Mouse (Mus musculus): ENCODE measurements around the gene Grap2. TPM values are rescaled to one million over a fixed set of nuclear protein-coding genes. Genes with fewer than 3 reads are reported as not detected.

The Grap2 gene
- polyA plus RNA-seq, 1 experiment from 2014 or later, result 13.3 TPM

GRCm38 (mm10) chr15:80536051-80536450, 36.3 kb upstream of the Grap2 start:
- no peak overlapping the region for H3K27ac ChIP-seq (ENCODE audit: low read depth)
- ATAC-seq, result no peak
- whole genome bisulfite sequencing (ENCODE audit: insufficient replicate concordance), result 78% methylated on average over 2 of the region's 2 CpGs

GRCm38 (mm10) chr15:80538075-80538474, 34.3 kb upstream of the Grap2 start:
- H3K27me3 ChIP-seq (ENCODE audit: insufficient read depth, low read length), result no peaks in the 10 kb centered on the region
- no peak overlapping the region for H3K9ac ChIP-seq (replicated peaks)
- no peak overlapping the region for H3K4me3 ChIP-seq (ENCODE audit: low read depth, low read length)
- DNase-seq, result no peak
- H3K4me1 ChIP-seq (ENCODE audit: insufficient read depth), result no peaks in the 10 kb centered on the region
- WGBS (ENCODE audit: insufficient replicate concordance), result 55% methylated on average over 2 of the region's 2 CpGs
- TF ChIP-seq EP300 (IDR thresholded peaks at IDR 0.05; ENCODE audit: low read depth), result no peak
- no peak for TF ChIP-seq CTCF (IDR thresholded peaks at IDR 0.05; ENCODE audit: low read depth)
- no peaks in the 10 kb centered on the region for H3K9me3 ChIP-seq (ENCODE audit: low read length)
- no peak overlapping the region for H3K27ac ChIP-seq (ENCODE audit: low read depth)
- no peak for ATAC-seq
- H3K4me2 ChIP-seq (ENCODE audit: low read depth, low read length), result no peak overlapping the region
- no peaks in the 10 kb centered on the region for H3K36me3 ChIP-seq (replicated peaks; ENCODE audit: insufficient read depth, low read length)

More at GRCm38 (mm10) chr15:80536051-80536450, 36.3 kb upstream of the Grap2 start:
- H3K9ac ChIP-seq (replicated peaks), result no peak overlapping the region
- H3K9me3 ChIP-seq (ENCODE audit: low read length), result no peaks in the 10 kb centered on the region
- no peaks in the 10 kb centered on the region for H3K36me3 ChIP-seq (replicated peaks; ENCODE audit: insufficient read depth, low read length)
- H3K4me2 ChIP-seq (ENCODE audit: low read depth, low read length), result no peak overlapping the region
- TF ChIP-seq EP300 (IDR thresholded peaks at IDR 0.05; ENCODE audit: low read depth), result no peak
- TF ChIP-seq CTCF (IDR thresholded peaks at IDR 0.05; ENCODE audit: low read depth), result no peak
- H3K4me1 ChIP-seq (ENCODE audit: insufficient read depth), result peaks cover 15% of the 10 kb centered on the region
- no peak for DNase-seq
- H3K27me3 ChIP-seq (ENCODE audit: insufficient read depth, low read length), result no peaks in the 10 kb centered on the region
- H3K4me3 ChIP-seq (ENCODE audit: low read depth, low read length), result no peak overlapping the region

GRCm38 (mm10) chr15:80538671-80539340, 33.6 kb upstream of the Grap2 start:
- H3K36me3 ChIP-seq (replicated peaks; ENCODE audit: insufficient read depth, low read length), result no peaks in the 10 kb centered on the region
- H3K27ac ChIP-seq (ENCODE audit: low read depth), result no peak overlapping the region
- no peak overlapping the region for H3K4me3 ChIP-seq (ENCODE audit: low read depth, low read length)
- 71% methylated on average over 7 of the region's 7 CpGs for WGBS (ENCODE audit: insufficient replicate concordance)
- DNase-seq (no peak), ATAC-seq (no peak)
- no peak overlapping the region for H3K9ac ChIP-seq (replicated peaks)
- H3K4me2 ChIP-seq (ENCODE audit: low read depth, low read length), result no peak overlapping the region
- H3K27me3 ChIP-seq (ENCODE audit: insufficient read depth, low read length), result no peaks in the 10 kb centered on the region
- H3K4me1 ChIP-seq (ENCODE audit: insufficient read depth), result no peaks in the 10 kb centered on the region
- TF ChIP-seq EP300 (IDR thresholded peaks at IDR 0.05; ENCODE audit: low read depth), result no peak
- TF ChIP-seq CTCF (IDR thresholded peaks at IDR 0.05; ENCODE audit: low read depth), result no peak
- no peaks in the 10 kb centered on the region for H3K9me3 ChIP-seq (ENCODE audit: low read length)

DNA sequence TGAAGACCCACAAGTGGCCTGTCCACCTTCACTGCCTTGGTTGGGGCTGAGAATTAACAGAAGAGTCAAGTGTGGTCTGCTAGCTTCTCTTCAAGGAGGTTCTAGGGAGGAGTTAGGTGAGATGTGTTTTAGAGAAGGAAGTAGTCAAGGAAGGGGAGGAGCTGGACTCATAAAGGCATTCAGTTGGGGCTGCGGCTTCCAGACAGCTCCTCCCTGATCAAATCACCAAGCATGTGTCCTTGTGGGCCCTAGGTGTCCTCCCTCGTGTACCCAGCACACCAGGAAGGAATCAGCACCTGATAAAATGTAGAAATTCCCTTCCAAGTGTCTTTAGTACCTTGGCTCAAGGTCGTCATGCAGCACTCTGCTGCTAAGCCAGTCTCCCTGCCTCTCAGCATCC, 28.3 kb upstream of the Grap2 start:
- no peak overlapping the region for H3K4me3 ChIP-seq (ENCODE audit: low read depth, low read length)
- DNase-seq (no peak), ATAC-seq (no peak)
- no peak overlapping the region for H3K27ac ChIP-seq (ENCODE audit: low read depth)
- H3K9ac ChIP-seq (replicated peaks), result no peak overlapping the region
- H3K9me3 ChIP-seq (ENCODE audit: low read length), result no peaks in the 10 kb centered on the region
- no peaks in the 10 kb centered on the region for H3K27me3 ChIP-seq (ENCODE audit: insufficient read depth, low read length)
- WGBS (ENCODE audit: insufficient replicate concordance), result 34% methylated on average over 3 of the region's 3 CpGs
- no peak for TF ChIP-seq CTCF (IDR thresholded peaks at IDR 0.05; ENCODE audit: low read depth)
- TF ChIP-seq EP300 (IDR thresholded peaks at IDR 0.05; ENCODE audit: low read depth), result no peak
- no peaks in the 10 kb centered on the region; the same call in 1 of the 2 replicates for H3K4me1 ChIP-seq (ENCODE audit: insufficient read depth)
- no peaks in the 10 kb centered on the region for H3K36me3 ChIP-seq (replicated peaks; ENCODE audit: insufficient read depth, low read length)
- H3K4me2 ChIP-seq (ENCODE audit: low read depth, low read length), result no peak overlapping the region

DNA sequence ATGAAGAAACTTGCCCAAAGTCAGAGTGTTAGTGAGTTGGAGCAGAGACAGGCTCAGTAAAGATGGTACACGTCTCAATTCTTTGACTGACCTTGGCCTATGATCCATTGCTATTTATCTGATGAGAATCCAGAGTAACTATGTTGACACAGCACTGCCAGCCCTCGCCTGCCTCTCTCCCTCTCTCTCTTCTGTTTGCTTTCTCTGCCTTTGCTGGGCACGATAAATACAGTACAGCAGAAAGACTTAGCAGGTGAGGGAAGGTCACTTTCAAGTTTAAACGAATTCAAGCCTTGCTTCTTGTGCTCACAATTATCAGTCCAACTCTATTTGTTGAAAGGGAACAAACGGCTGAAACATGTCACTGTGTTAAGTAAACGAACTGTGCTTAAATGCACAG, 27.0 kb upstream of the Grap2 start:
- DNase-seq, result no peak
- H3K27me3 ChIP-seq (ENCODE audit: insufficient read depth, low read length), result no peaks in the 10 kb centered on the region
- H3K4me2 ChIP-seq (ENCODE audit: low read depth, low read length), result no peak overlapping the region
- ATAC-seq, result no peak
- H3K4me1 ChIP-seq (ENCODE audit: insufficient read depth), result no peaks in the 10 kb centered on the region; the same call in 1 of the 2 replicates
- H3K9ac ChIP-seq (replicated peaks), result no peak overlapping the region
- no peaks in the 10 kb centered on the region for H3K9me3 ChIP-seq (ENCODE audit: low read length)
- 52% methylated on average over 6 of the region's 6 CpGs for WGBS (ENCODE audit: insufficient replicate concordance)
- H3K27ac ChIP-seq (ENCODE audit: low read depth), result no peak overlapping the region
- TF ChIP-seq EP300 (IDR thresholded peaks at IDR 0.05; ENCODE audit: low read depth) (no peak), CTCF (IDR thresholded peaks at IDR 0.05; ENCODE audit: low read depth) (no peak)
- H3K4me3 ChIP-seq (ENCODE audit: low read depth, low read length), result no peak overlapping the region
- H3K36me3 ChIP-seq (replicated peaks; ENCODE audit: insufficient read depth, low read length), result no peaks in the 10 kb centered on the region

GRCm38 (mm10) chr15:80554860-80555822, 17.3 kb upstream of the Grap2 start:
- Histone ChIP-seq H3K9me3 (ENCODE audit: low read length) (no peaks in the 10 kb centered on the region), H3K36me3 (replicated peaks; ENCODE audit: insufficient read depth, low read length) (no peaks in the 10 kb centered on the region), H3K9ac (replicated peaks) (no peak overlapping the region), H3K4me2 (ENCODE audit: low read depth, low read length) (no peak overlapping the region), H3K27ac (ENCODE audit: low read depth) (no peak overlapping the region), H3K27me3 (ENCODE audit: insufficient read depth, low read length) (0 out of 2 replicates have a peak, but pooled peaks cover 3% of the 10 kb centered on the region), H3K4me1 (ENCODE audit: insufficient read depth) (no peaks in the 10 kb centered on the region), H3K4me3 (ENCODE audit: low read depth, low read length) (no peak overlapping the region)
- peak; percentile 18; the same call in 1 of the 2 replicates for TF ChIP-seq CTCF (IDR thresholded peaks at IDR 0.05; ENCODE audit: low read depth)
- no peak for TF ChIP-seq EP300 (IDR thresholded peaks at IDR 0.05; ENCODE audit: low read depth)
- no peak for ATAC-seq
- WGBS (ENCODE audit: insufficient replicate concordance), result 70% methylated on average over 6 of the region's 6 CpGs
- DNase-seq, result no peak

Data from liver, postnatal 0 days (tissue).